Mouse (Mus musculus) gastrocnemius, adult 2 months (tissue): Measurements from ENCODE around the gene Calcr. TPM values are rescaled to one million over a fixed set of nuclear protein-coding genes. Genes with fewer than 3 reads are reported as not detected.
"Not testable (repeated sequence)": the region's sequence is repeated elsewhere in the genome, so short reads cannot be mapped to it uniquely, and the experiment has no call there.

Experiments used
- DNase-seq: peaks from one replicate; pipeline ENCODE4 v3.0.0; 2022
- H3K27ac ChIP-seq: fragments of 200-600 bp; 2 replicates; pipeline ENCODE4 v1.8.1; 2022; ENCODE audit warnings: mild to moderate bottlenecking
- H3K4me3 ChIP-seq: fragments of 200-600 bp; 2 replicates; pipeline ENCODE4 v1.8.1; 2022; ENCODE audit warnings: mild to moderate bottlenecking, moderate library complexity
- CTCF ChIP-seq: fragments of 200-600 bp; IDR thresholded peaks from 2 replicates; pipeline ENCODE4 v1.8.1; 2022; ENCODE audit warnings: antibody characterized with exemption, mild to moderate bottlenecking, moderate library complexity
- intact Hi-C: fragments of 180-260 bp; cut with DNase I; formaldehyde crosslinking; loops from one replicate; pipeline ENCODE4 v1.15.1; 2025
- long read RNA-seq, 2 experiments: library from polyadenylated mRNA; stranded (forward); transcript quantifications; one replicate each; pipeline ENCODE4 v2.0.0; 2021
- total RNA-seq, 2 experiments: library from RNA; stranded (reverse); gene quantifications; 2 replicates each; pipeline ENCODE4 v1.2.3; 2021

Gene Calcr
- total RNA-seq: under 1 TPM; 0.31 to 0.50 TPM
- long read RNA-seq, experiment 1, partial matches to known transcripts: 0 of 2 reads
- long read RNA-seq, experiment 1, other reads (novel, unspliced or antisense): 0 of 2 reads
- long read RNA-seq, experiment 2, partial matches to known transcripts: 0 of 1 reads
- long read RNA-seq, experiment 2, other reads (novel, unspliced or antisense): 0 of 1 reads

DNA sequence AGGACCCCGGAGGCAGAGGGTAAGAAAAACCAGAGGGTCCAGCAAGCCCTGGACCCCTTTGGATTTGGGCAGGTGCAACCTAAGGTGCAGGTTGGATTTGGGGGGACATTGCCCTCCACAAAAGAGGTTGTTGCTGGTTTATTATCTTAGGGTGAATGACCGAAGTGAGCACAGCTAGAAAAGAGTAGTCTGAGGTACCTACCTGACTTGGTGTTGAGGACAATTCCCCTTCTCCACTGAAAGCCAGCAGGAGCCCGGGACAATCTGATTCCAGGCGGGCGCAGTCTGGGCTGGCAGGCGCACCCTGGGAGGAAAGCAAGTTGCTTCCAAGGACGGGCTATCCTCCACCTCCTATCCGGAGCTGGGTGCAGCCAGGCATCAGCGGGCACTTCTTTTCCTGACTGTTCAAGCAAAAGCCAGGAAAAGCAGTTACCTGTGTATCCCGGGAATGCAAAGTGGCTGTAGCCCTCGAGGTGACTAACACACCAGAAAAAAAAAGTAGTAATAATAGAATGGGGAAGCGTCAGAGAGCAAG is at the start of gene Calcr:
Gene Calcr, minus strand, starts transcription at position 485 of the 535 bp plus-strand sequence.
- DNase-seq: no peak
- H3K4me3 ChIP-seq: peak within 1 kb of the TSS; percentile 56
- intact Hi-C loops: no loop called here
- TF ChIP-seq CTCF: no peak
- H3K27ac ChIP-seq: no peak within 1 kb of the TSS

DNA sequence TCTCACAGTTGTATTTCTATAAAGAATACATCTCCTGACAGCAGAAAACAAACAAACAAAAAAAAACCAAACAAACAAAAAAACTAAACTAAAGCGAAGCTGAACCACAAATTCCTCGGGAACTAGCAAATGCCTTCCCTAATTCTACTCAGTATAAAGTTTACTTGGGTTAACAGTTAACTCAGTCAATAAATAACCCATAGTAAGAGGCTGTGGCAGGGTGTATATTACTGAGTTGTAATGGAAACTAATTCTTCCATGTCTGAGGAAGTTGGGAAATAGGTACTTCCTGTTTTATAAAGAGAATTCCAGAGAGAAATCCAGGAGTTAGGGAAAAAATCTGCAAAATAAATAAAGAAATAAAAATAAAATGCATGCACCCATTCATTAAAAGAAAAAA is 3.0 kb upstream of the Calcr start:
- DNase-seq: no peak
- no peak for TF ChIP-seq CTCF
- Histone ChIP-seq H3K4me3 (no peak overlapping the region), H3K27ac (no peak overlapping the region)
- intact Hi-C loops: no loop called here

GRCm38 (mm10) chr6:3763171-3763967 is 1.1 kb downstream of the Calcr start:
- H3K27ac ChIP-seq: no peak overlapping the region
- H3K4me3 ChIP-seq: peak overlapping the region; percentile 56
- intact Hi-C loops: no loop called here
- no peak for TF ChIP-seq CTCF
- no peak for DNase-seq

- no peak for DNase-seq
- no peak for TF ChIP-seq CTCF
- no peak overlapping the region for H3K4me3 ChIP-seq
- intact Hi-C loops: no loop called here
- no peak overlapping the region for H3K27ac ChIP-seq
These were observed 12.9 kb downstream of the Calcr start for GRCm38 (mm10) chr6:3751576-3751975.

DNA sequence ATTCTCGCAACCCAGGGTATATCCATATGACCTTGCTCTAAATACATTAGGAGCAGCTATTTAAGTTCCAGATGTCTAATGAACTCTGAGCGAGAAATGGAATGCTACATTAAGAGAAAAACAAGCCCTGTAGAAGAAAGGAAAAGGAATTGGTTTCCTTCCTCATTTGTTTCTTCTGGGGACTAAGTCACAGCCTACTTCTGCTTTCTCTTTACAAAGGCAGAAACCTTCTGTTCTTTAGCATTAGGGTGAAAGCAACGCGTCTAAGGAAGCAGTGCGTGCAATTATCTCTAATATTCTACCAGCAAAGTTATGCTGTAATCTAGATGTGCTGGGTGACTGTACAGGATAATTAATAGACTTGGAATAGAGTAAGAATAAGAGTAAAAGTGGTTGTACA is 14.9 kb downstream of the Calcr start:
- intact Hi-C loops: loop anchor here (10.0 kb wide), 1 partner anchor 235 kb away; no protein-coding TSS in a partner anchor
- no peak for TF ChIP-seq CTCF
- DNase-seq: no peak

DNA sequence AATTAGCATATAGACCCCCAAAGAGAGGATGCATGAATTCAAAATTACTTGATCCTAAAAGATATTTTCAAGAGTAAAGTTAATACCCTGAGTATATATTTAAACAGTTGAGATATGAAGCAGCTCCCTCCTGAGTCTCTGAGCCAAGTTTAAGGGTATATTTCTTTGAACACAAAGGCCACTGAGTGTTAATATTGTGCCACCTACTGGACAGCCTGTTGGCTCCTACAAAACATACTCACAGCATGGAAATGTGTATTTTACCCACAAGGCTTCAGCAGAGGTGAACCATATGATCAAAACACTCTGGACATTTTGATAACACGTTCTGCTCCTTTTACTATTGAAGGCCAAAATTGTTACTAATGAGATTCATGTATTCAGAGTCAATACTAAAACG is 19.0 kb downstream of the Calcr start:
- H3K27ac ChIP-seq: no peak overlapping the region
- DNase-seq: no peak
- H3K4me3 ChIP-seq: no peak overlapping the region
- intact Hi-C loops: loop anchor here (10.0 kb wide), 1 partner anchor 231 kb away; no protein-coding TSS in a partner anchor
- TF ChIP-seq CTCF: peak; percentile 45

More for the DNA sequence above, 14.9 kb downstream of the Calcr start:
- no peak overlapping the region for H3K4me3 ChIP-seq
- H3K27ac ChIP-seq: no peak overlapping the region

- intact Hi-C loops: loop anchor here (10.0 kb wide), 1 partner anchor 227 kb away; no protein-coding TSS in a partner anchor
- Histone ChIP-seq H3K4me3 (no peak overlapping the region), H3K27ac (no peak overlapping the region)
- no peak for DNase-seq
- TF ChIP-seq CTCF: no peak
These were observed 22.4 kb downstream of the Calcr start for GRCm38 (mm10) chr6:3741996-3742713.

DNA sequence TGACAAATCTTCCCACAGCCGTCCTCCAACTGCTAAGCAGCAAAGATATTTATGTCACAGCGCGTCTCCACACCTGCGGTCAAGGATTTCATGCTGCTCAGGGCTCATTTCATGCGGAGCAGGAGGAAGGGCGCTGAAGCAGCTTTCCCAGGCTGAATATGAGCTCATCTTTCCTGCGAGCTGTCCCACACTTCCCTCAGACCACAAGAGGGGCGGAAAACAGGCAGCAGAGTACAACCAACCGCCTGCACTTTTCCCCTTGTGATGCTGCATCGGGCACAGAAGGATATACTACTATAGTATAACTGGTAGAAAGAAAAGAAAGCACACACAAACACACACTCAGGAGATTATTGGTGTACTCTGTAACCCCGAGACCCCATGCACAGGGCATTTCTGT is 23.2 kb downstream of the Calcr start:
- TF ChIP-seq CTCF: no peak
- intact Hi-C loops: loop anchor here (10.0 kb wide), 1 partner anchor 226 kb away; no protein-coding TSS in a partner anchor
- Histone ChIP-seq H3K4me3 (peak overlapping the region; percentile 24), H3K27ac (no peak overlapping the region)
- no peak for DNase-seq

- DNase-seq: no peak
- intact Hi-C loops: no loop called here
- H3K4me3 ChIP-seq: no peak overlapping the region
- no peak overlapping the region for H3K27ac ChIP-seq
- TF ChIP-seq CTCF: no peak
These were observed 34.2 kb downstream of the Calcr start for GRCm38 (mm10) chr6:3730246-3730867.

DNA sequence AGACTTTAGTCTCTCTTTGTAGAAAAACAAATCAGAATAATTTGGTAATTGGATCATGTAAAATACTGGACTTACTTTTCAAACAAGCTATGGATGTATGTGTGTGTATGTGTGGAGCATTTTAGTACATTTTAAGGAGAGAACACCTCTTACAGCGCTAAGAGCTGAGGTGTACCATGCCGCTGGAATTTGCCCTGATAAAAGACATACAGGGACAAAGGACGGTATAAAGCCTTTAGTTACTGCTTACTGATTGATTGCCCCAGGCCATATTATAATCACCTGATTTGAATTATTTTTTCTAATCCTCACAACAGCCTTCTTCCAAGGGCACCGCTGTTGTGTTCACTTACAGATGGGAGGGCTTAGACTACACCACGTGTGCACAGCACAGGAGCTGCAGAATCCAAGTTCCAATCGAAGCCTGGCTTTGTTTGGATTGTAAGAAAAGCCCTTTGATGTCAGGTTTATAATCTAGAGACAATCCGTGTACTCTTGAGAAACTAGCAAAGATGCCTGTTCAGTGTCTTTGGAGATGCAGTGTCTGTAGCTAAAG is 76.3 kb downstream of the Calcr start:
- DNase-seq: no peak
- TF ChIP-seq CTCF: no peak
- H3K4me3 ChIP-seq: no peak overlapping the region
- H3K27ac ChIP-seq: no peak overlapping the region
- intact Hi-C loops: no loop called here

- H3K27ac ChIP-seq, DNase-seq, H3K4me3 ChIP-seq, intact Hi-C loops: not testable (repeated sequence)
These were observed 86.2 kb downstream of the Calcr start for GRCm38 (mm10) chr6:3678286-3678685.

- TF ChIP-seq CTCF: no peak
- Histone ChIP-seq H3K27ac (no peak overlapping the region; the same call in 1 of the 2 replicates), H3K4me3 (no peak overlapping the region)
- no peak for DNase-seq
- intact Hi-C loops: no loop called here
These were observed 86.7 kb downstream of the Calcr start for GRCm38 (mm10) chr6:3677806-3678205.

DNA sequence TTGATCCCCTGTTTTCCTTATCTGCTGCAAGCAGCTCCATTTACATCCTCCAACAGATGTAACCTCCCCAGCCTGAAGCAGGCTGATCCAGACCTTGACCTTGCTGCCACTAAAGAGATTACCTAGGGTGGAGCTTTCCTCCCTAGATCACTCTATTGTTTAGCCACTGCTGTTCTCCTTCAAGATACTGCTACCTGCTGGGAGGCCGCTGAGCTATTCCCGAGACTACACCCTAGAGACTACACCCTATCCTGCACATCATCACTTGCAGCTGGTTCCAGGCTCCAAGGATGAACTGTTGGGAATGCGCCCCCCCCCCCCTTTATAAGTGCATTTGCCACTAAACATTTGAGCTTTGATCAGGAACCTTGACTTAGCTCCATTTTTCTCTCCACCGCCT is 92.6 kb downstream of the Calcr start:
- DNase-seq, H3K27ac ChIP-seq, intact Hi-C loops, H3K4me3 ChIP-seq: not testable (repeated sequence)
